Mouse (Mus musculus) stomach, embryonic 14.5 days (tissue): Measurements from ENCODE around the gene Ccdc102a. TPM values are rescaled to one million over a fixed set of nuclear protein-coding genes. Genes with fewer than 3 reads are reported as not detected.

Experiments
- ATAC-seq: fragments of 200-750 bp; cut with Nextera tagmentation; 2 replicates; pipeline ENCODE4 v1.8.0; 2017; ENCODE audit warnings: low read depth, moderate TSS enrichment; ENCODE audit not compliant: insufficient number of reproducible peaks, insufficient read depth, low FRiP score
- H3K27ac ChIP-seq: fragments of 300-500 bp; sonication (generic); 2 replicates; pipeline ENCODE4 v1.5.1; 2014; ENCODE audit warnings: mild to moderate bottlenecking, low read length, moderate library complexity, mixed read lengths
- H3K27me3 ChIP-seq: fragments of 300-500 bp; sonication (generic); 2 replicates; pipeline ENCODE4 v1.6.1; 2014; ENCODE audit warnings: low read length, control low read depth, mixed read lengths; ENCODE audit not compliant: control insufficient read depth, insufficient read depth
- H3K36me3 ChIP-seq: fragments of 300-500 bp; sonication (generic); 2 replicates; pipeline ENCODE4 v1.6.1; 2014; ENCODE audit warnings: mild to moderate bottlenecking, control low read depth, low read length, moderate library complexity, mixed read lengths; ENCODE audit not compliant: control insufficient read depth, insufficient read depth
- H3K4me1 ChIP-seq: fragments of 300-500 bp; sonication (generic); 2 replicates; pipeline ENCODE4 v1.6.1; 2014; ENCODE audit warnings: low read length, control low read depth, mixed read lengths; ENCODE audit not compliant: control insufficient read depth, insufficient read depth
- H3K4me2 ChIP-seq: fragments of 300-500 bp; sonication (generic); replicated peaks from 2 replicates; pipeline ENCODE4 v1.6.1; 2014; ENCODE audit warnings: low read depth, low read length, control low read depth
- H3K4me3 ChIP-seq: fragments of 300-500 bp; sonication (generic); 2 replicates; pipeline ENCODE4 v1.5.1; 2014; ENCODE audit warnings: low read depth, low read length, control low read depth
- H3K9ac ChIP-seq: fragments of 300-500 bp; sonication (generic); replicated peaks from 2 replicates; pipeline ENCODE4 v1.6.1; 2014; ENCODE audit warnings: low read depth, mild to moderate bottlenecking, control low read depth, low read length, moderate library complexity, mixed read lengths
- H3K9me3 ChIP-seq: fragments of 300-500 bp; sonication (generic); 2 replicates; pipeline ENCODE4 v1.6.1; 2016; ENCODE audit warnings: low read depth, low read length, control low read depth; ENCODE audit not compliant: control insufficient read depth
- WGBS: fragments of 180-500 bp; shearing (Covaris S2); extraction: QIAGEN DNeasy Blood & Tissue Kit; methylation state at CpG from one replicate; pipeline ENCODE4 v1.1.7; 2014; 5-methylcytosine and 5-hydroxymethylcytosine counted together
- polyA plus RNA-seq: library from polyadenylated mRNA; unstranded; fragments of >200 nt; fragmentation: Nextera tagmentation; extraction: Ambion mirVana; gene quantifications from 2 replicates; pipeline ENCODE4 v1.2.1, GENCODE M21; 2014

The Ccdc102a gene
- polyA plus RNA-seq, result 29.9 and 32.3 TPM in 2 replicates

DNA sequence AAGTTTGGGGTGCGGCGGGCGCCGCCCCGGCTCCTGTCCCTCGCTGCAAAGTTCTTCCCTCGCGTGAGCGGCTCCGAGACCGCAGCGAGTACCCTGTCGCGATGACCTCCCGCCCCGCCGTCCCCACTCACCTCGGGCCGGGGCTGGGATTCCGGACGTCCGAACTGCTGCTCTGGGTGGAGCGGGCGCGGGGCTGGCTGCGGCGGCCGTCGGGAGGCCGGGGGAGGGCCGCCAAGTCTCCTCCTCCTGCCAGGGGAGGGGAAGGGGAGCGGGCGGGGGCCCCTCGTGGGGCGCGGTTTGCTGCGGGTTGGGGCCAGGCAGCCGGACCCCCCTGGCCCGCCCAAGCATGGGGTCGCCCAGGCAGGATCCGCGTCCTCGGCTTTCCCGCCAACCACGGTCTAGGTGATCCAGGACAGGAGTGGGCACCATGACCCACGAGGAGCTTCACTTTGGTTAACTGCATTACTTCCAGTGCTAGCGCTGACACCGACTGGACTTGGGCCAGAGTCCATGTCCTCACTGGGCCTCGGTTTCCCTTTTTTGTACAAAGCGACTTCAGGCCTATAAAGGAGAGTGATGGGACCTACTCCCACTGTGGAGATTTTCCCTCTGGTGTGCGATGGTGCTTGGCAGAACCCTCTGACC is at the start of gene Ccdc102a:
Ccdc102a (minus strand) TSS at position 248 of the 645 bp plus-strand sequence.
- Histone ChIP-seq H3K27me3 (no peaks in the 10 kb centered on the region), H3K4me3 (peak within 1 kb of the TSS; percentile 89), H3K9ac (peak within 1 kb of the TSS; percentile 77), H3K27ac (peak within 1 kb of the TSS; percentile 75), H3K9me3 (no peaks in the 10 kb centered on the region), H3K4me2 (peak within 1 kb of the TSS; percentile 87), H3K4me1 (peaks cover 54% of the 10 kb centered on the region), H3K36me3 (peaks cover 1% of the 10 kb centered on the region)
- 2% methylated on average over 43 of the region's 51 CpGs for WGBS
- ATAC-seq, result peak; percentile 62

DNA sequence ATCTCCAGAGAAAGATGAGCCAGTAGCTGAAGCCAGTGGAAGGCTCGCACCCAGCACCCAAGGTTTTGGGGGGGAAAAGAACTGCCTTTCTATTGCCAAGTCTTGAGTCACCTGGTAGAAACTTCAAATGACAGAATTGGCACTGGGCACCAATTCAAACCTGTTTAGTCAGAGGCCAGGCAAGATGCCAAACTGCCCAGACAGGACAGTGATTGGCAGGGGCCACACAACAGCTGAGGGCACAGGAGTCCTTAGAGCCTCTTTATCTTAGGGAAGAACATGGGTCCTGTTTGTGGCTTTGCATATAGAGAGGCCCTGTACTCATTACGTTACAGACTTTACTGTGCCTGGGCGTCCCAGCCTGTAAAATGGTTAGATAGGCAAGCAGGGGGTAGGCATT is 49.7 kb upstream of the Ccdc102a start:
- Histone ChIP-seq H3K36me3 (no peaks in the 10 kb centered on the region), H3K27ac (no peak overlapping the region), H3K4me2 (no peak overlapping the region), H3K4me3 (no peak overlapping the region), H3K9ac (no peak overlapping the region), H3K9me3 (no peaks in the 10 kb centered on the region), H3K4me1 (no peaks in the 10 kb centered on the region), H3K27me3 (no peaks in the 10 kb centered on the region)
- WGBS, result 76% methylated on average over 3 of the region's 3 CpGs
- no peak for ATAC-seq

DNA sequence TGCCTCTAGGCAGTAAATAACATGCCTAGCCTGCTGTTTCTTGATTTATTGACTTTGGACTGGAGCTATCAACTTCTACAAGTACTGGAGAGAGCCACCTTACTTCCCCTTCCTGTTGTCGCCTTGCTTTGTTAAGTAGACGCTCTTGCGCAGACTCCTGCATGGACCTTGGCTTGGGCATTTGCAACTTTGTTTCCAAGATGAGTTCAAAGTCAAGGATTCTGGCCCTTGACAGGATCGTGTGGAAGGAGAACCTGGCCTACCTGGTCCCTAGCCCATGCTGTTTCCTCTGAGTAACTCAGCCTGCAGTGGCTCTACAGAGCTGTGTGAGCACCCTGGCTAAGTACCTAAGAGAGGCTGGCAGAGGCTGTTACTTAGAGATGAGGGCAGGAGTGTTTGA is 49.2 kb upstream of the Ccdc102a start:
- Histone ChIP-seq H3K27ac (no peak overlapping the region), H3K9me3 (no peaks in the 10 kb centered on the region)

DNA sequence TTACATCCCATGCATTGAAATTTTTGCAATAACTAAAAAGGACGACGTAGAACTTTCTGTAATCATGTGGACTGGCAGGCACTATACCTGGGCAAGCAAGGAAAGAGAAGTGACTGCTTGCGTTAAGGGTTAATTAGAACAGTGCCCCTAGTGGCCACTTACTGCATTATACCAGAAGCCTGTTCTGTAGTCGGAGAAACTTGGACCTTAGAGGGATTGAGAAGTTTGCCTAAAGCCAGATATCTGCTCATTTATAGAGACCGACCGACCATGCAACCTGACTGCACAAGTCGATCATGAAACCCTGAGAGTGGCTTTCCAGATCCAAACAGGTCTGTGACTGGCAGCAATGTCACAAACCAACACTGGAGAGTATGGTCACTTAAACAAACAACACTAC is 48.7 kb upstream of the Ccdc102a start:
- H3K4me2 ChIP-seq, result no peak overlapping the region
- H3K9ac ChIP-seq, result no peak overlapping the region
- H3K9me3 ChIP-seq, result no peaks in the 10 kb centered on the region
- WGBS, result 23% methylated on average over 7 of the region's 7 CpGs
- H3K27me3 ChIP-seq, result no peaks in the 10 kb centered on the region
- no peak overlapping the region for H3K4me3 ChIP-seq
- no peak overlapping the region for H3K27ac ChIP-seq
- no peaks in the 10 kb centered on the region for H3K36me3 ChIP-seq
- ATAC-seq, result no peak; the same call in 1 of the 2 replicates
- H3K4me1 ChIP-seq, result no peaks in the 10 kb centered on the region

More for the DNA sequence above, 49.2 kb upstream of the Ccdc102a start:
- Histone ChIP-seq H3K27me3 (no peaks in the 10 kb centered on the region), H3K9ac (no peak overlapping the region), H3K4me1 (no peaks in the 10 kb centered on the region), H3K36me3 (no peaks in the 10 kb centered on the region), H3K4me2 (no peak overlapping the region), H3K4me3 (no peak overlapping the region)
- 76% methylated on average over 4 of the region's 4 CpGs for WGBS
- no peak for ATAC-seq

DNA sequence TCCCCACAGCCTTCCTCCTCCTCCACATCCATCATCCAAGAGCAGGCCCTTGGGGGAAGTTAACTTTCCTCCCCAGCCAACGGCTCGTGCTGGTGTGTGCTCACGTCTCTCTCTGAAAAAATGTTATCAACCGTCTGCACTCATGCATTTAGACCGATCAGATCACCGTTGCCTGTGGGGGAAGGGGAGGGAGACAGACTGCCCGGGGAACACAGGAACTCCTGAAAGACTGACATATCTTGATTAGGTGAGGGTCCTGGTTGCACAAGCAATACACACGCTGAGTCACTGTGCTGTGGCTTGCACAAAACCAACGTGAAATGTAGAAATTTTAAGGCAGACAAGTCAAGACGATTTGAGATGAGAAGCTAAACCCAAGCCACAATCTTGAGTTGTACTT is 46.9 kb upstream of the Ccdc102a start:
- H3K9me3 ChIP-seq, result no peaks in the 10 kb centered on the region
- H3K4me2 ChIP-seq, result no peak overlapping the region
- no peaks in the 10 kb centered on the region for H3K27me3 ChIP-seq
- peak; percentile 70; the same call in 1 of the 2 replicates for ATAC-seq
- no peak overlapping the region for H3K27ac ChIP-seq
- H3K36me3 ChIP-seq, result no peaks in the 10 kb centered on the region
- no peaks in the 10 kb centered on the region for H3K4me1 ChIP-seq
- WGBS, result 31% methylated on average over 10 of the region's 10 CpGs
- H3K9ac ChIP-seq, result no peak overlapping the region
- H3K4me3 ChIP-seq, result no peak overlapping the region

DNA sequence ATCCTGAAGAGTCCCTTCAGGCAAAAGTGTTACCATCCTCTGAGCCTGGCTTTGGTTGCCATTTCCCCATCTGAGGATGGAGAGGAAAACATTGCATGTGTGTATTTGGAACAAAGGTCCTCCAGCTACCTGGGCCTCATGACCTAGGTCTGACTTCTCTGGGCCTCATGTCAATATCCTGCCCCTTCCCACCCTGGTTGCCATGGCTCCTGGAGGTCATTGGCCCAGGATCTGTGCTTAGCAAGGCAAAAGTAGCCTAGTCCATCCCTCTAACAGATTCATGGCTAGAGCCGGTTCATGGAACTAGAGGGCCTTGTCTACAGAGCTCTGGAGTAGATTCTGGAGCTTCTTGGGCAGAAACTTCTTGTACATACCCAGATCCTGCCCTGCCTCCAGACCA is 44.3 kb upstream of the Ccdc102a start:
- H3K9me3 ChIP-seq, result no peaks in the 10 kb centered on the region
- H3K27ac ChIP-seq, result no peak overlapping the region
- H3K27me3 ChIP-seq, result no peaks in the 10 kb centered on the region
- 62% methylated on average over 1 of the region's 1 CpGs for WGBS
- no peak overlapping the region for H3K9ac ChIP-seq
- H3K4me2 ChIP-seq, result no peak overlapping the region
- no peaks in the 10 kb centered on the region for H3K36me3 ChIP-seq
- H3K4me1 ChIP-seq, result no peaks in the 10 kb centered on the region
- H3K4me3 ChIP-seq, result no peak overlapping the region
- ATAC-seq, result no peak

GRCm38 (mm10) chr8:94956078-94956574 is 38.2 kb upstream of the Ccdc102a start:
- peak; percentile 53 for ATAC-seq
- no peak overlapping the region for H3K4me3 ChIP-seq
- no peak overlapping the region for H3K4me2 ChIP-seq
- 57% methylated on average over 1 of the region's 1 CpGs for WGBS
- no peak overlapping the region for H3K9ac ChIP-seq
- no peaks in the 10 kb centered on the region for H3K36me3 ChIP-seq
- no peak overlapping the region for H3K27ac ChIP-seq
- no peaks in the 10 kb centered on the region for H3K27me3 ChIP-seq
- H3K9me3 ChIP-seq, result no peaks in the 10 kb centered on the region
- H3K4me1 ChIP-seq, result peaks cover 11% of the 10 kb centered on the region

- no peak overlapping the region for H3K9ac ChIP-seq
- WGBS, result 22% methylated on average over 9 of the region's 9 CpGs
- H3K27me3 ChIP-seq, result no peaks in the 10 kb centered on the region
- peak overlapping the region; percentile 75 for H3K27ac ChIP-seq
- no peak overlapping the region for H3K4me3 ChIP-seq
- H3K9me3 ChIP-seq, result no peaks in the 10 kb centered on the region
- peak; percentile 78 for ATAC-seq
- peaks cover 11% of the 10 kb centered on the region for H3K4me1 ChIP-seq
- peak overlapping the region; percentile 23; the same call in 1 of the 2 replicates for H3K4me2 ChIP-seq
- no peaks in the 10 kb centered on the region for H3K36me3 ChIP-seq
Observed at GRCm38 (mm10) chr8:94954921-94955758, 37.2 kb upstream of the Ccdc102a start.
